Mouse (Mus musculus) retina, postnatal 7 days (tissue): Measurements from ENCODE around the gene Cd70.

Source experiments
- DNase-seq: peaks from one replicate; pipeline ENCODE4 v3.0.0-alpha.2; 2012; ENCODE audit warnings: low read depth, low spot score

Gene Cd70

GRCm38 (mm10) chr17:57098321-57098720 is 51.3 kb downstream of the Cd70 start:
- no peak for DNase-seq

DNA sequence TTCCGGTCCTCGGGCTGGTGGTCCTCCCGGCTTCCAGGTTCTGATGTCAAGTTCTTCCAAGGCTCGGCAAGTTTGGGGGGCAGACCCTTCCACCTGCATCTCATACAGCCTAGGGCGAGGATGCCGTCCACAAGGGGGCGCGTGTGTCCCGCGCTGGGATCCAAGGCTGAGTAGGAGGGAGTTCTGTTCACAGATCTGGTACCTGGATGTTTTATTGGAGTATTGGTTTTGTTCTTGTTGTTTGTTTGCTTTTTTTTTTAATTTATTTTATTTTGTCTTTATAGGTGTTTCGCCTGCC is 53.0 kb downstream of the Cd70 start:
- DNase-seq = peak; percentile 67
